Mouse (Mus musculus): Measurements from ENCODE around the gene Pgpep1.

DNA sequence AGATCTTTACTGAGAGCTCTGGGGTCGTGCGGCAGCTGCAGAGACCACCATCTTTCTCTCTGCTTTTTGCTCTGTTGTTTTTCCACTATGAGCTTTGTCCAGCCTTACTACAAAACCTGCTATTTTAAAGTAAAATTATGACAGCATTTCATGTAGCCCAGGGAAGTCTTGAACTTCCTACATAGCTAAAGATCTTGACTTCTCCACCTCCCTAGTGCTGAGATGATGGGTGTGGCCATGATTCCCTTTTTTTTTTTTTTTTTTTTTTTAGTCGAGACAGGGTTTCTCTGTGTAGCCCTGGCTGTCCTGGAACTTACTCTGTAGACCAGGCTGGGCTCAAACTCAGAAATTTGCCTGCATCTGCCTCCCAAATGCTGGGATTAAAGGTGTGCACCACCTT lies 4.4 kb upstream of the Pgpep1 start:
- no peak for TF ChIP-seq CTCF (IDR thresholded peaks at IDR 0.05; ENCODE audit: low read depth, low read length)
- TF ChIP-seq POLR2A (IDR thresholded peaks at IDR 0.05; ENCODE audit: extremely low read depth, insufficient read depth, low read length) = no peak
